16 mouse cellular contexts compared by ENCODE assay signal in genomic region chr7:37908618-37909130, GRCm38 (mm10).
"Had no signal": no experiment of that assay in that cellular context is flagged by ENCODE, and none has a peak within 500 bp of the region (broad histone marks: within the 10 kb centered on the region; RNA-seq: fewer than 3 reads in every experiment).

No protein-coding gene starts in this region.

- H3K27me3 ChIP-seq: megakaryocyte, embryonic 14.5 days; midbrain, embryonic 13.5 days; midbrain, embryonic 15.5 days; neural tube, embryonic 12.5 days; stomach, embryonic 15.5 days had no signal

- H3K27ac ChIP-seq: macrophage; midbrain, embryonic 13.5 days; midbrain, embryonic 15.5 days; neural tube, embryonic 12.5 days; stomach, embryonic 15.5 days; stomach, postnatal 0 days had no signal

- H3K4me2 ChIP-seq: lung, embryonic 14.5 days; midbrain, embryonic 11.5 days; midbrain, embryonic 13.5 days; midbrain, embryonic 15.5 days; neural tube, embryonic 12.5 days; stomach, embryonic 15.5 days had no signal

- ATAC-seq: midbrain, embryonic 13.5 days; midbrain, embryonic 15.5 days had no signal

- DNase-seq: lung, adult 18-20 months; lung, embryonic 14.5 days; lung, postnatal 14 days; lung, postnatal 36 days; right cerebral cortex, postnatal 14 days; thymus, adult 2 months; thymus, postnatal 25 days; thymus, postnatal 4 days had no signal

- H3K4me3 ChIP-seq: megakaryocyte, embryonic 14.5 days; midbrain, embryonic 13.5 days; midbrain, embryonic 15.5 days; neural tube, embryonic 12.5 days; stomach, embryonic 15.5 days had no signal

- H3K36me3 ChIP-seq: midbrain, embryonic 13.5 days; midbrain, embryonic 15.5 days; neural tube, embryonic 12.5 days; stomach, embryonic 15.5 days had no signal

- H3K9me3 ChIP-seq: midbrain, embryonic 13.5 days; midbrain, embryonic 15.5 days; neural tube, embryonic 12.5 days; stomach, embryonic 15.5 days had no signal

- H3K4me1 ChIP-seq: megakaryocyte, embryonic 14.5 days had no signal

- H3K9ac ChIP-seq: lung, embryonic 14.5 days; midbrain, embryonic 13.5 days; midbrain, embryonic 15.5 days; neural tube, embryonic 12.5 days; stomach, embryonic 15.5 days had no signal
